Mouse (Mus musculus): ENCODE results near the gene Il5ra.

Gene Il5ra

DNA sequence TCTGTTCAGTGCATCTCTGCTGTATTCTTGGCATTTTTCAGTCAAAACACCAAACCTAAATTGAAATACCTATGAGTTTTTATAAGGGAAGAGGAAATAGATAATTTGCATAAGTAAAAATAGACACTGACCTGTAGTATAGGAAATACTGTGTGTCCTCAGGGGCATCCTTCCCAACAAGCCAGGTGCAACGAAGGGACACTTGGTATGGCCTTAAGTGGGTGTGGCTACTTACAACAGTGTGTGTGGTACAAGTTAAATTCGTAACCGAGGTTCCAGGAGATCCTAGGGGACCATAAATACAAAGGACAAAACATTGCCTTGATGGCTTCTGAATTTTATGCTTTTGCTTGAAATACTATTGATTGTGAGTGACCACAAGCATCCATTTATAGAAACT lies 10.6 kb downstream of the Il5ra start:
- no peak for DNase-seq (ENCODE audit: low spot score)

GRCm38 (mm10) chr6:106732563-106732962 lies 16.3 kb downstream of the Il5ra start:
- no peak for DNase-seq (ENCODE audit: low spot score)

GRCm38 (mm10) chr6:106729682-106730314 lies 19.0 kb downstream of the Il5ra start:
- DNase-seq (ENCODE audit: low spot score): no peak

GRCm38 (mm10) chr6:106727703-106728102 lies 21.1 kb downstream of the Il5ra start:
- no peak for DNase-seq (ENCODE audit: low spot score)

- DNase-seq (ENCODE audit: low spot score): no peak
Measured at GRCm38 (mm10) chr6:106726078-106726477, 22.8 kb downstream of the Il5ra start.

GRCm38 (mm10) chr6:106725642-106726041 lies 23.2 kb downstream of the Il5ra start:
- no peak for DNase-seq (ENCODE audit: low spot score)

- no peak for DNase-seq (ENCODE audit: low spot score)
Measured at GRCm38 (mm10) chr6:106705506-106706035, 43.3 kb downstream of the Il5ra start.

DNA sequence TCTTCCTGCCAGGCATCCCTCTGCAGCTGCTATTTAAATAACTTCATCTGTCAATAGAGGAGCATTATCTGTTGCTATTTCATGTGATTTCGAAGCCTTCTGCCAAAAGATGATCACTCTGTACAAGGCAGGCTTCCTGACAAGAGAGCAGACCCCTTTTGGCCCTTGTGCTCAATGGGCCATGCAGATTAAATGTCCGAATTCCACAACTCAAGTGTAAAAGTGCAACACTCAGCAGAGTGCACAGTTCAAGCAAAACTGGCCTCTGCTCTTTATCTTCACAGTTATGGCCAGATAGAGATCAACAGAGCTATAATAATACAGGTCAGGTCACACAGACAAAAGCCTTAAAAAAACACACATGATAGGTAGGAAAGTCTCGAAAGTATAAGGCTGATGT lies 46.9 kb downstream of the Il5ra start:
- no peak for DNase-seq (ENCODE audit: low spot score)

GRCm38 (mm10) chr6:106675581-106675980 lies 73.3 kb downstream of the Il5ra start:
- DNase-seq (ENCODE audit: low spot score): no peak

- DNase-seq (ENCODE audit: low spot score): peak; percentile 47
Measured at GRCm38 (mm10) chr6:106663780-106664651, 84.8 kb downstream of the Il5ra start.

Data from adipocyte (in vitro differentiated cells).